Mouse (Mus musculus) hindbrain, embryonic 14.5 days (tissue): Measurements from ENCODE around the gene Spin2c. TPM values are rescaled to one million over a fixed set of nuclear protein-coding genes. Genes with fewer than 3 reads are reported as not detected.
A peak's percentile ranks its signal among the peaks of the same experiment; 100 is the strongest.

Experiments
- ATAC-seq: fragments of 200-750 bp; cut with Nextera tagmentation; 2 replicates; pipeline ENCODE4 v1.8.0; 2017; ENCODE audit warnings: moderate number of reproducible peaks, mild to moderate bottlenecking, moderate TSS enrichment, moderate library complexity; ENCODE audit not compliant: low FRiP score
- DNase-seq: peaks from one replicate; pipeline ENCODE4 v3.0.0-alpha.2; 2015; ENCODE audit warnings: low spot score
- H3K27ac ChIP-seq: fragments of 300-500 bp; sonication (generic); 2 replicates; pipeline ENCODE4 v1.5.1; 2014; ENCODE audit warnings: mild to moderate bottlenecking, moderate library complexity
- H3K27me3 ChIP-seq: fragments of 300-500 bp; sonication (generic); 2 replicates; pipeline ENCODE4 v1.6.1; 2014; ENCODE audit warnings: mild to moderate bottlenecking, low read length, mixed read lengths; ENCODE audit not compliant: control insufficient read depth, insufficient read depth
- H3K36me3 ChIP-seq: fragments of 300-500 bp; sonication (generic); replicated peaks from 2 replicates; pipeline ENCODE4 v1.6.1; 2014; ENCODE audit not compliant: control insufficient read depth, insufficient read depth
- H3K4me1 ChIP-seq: fragments of 300-500 bp; sonication (generic); replicated peaks from 2 replicates; pipeline ENCODE4 v1.6.1; 2014; ENCODE audit warnings: antibody characterized with exemption, low read length, mixed read lengths; ENCODE audit not compliant: control insufficient read depth, insufficient read depth
- H3K4me2 ChIP-seq: fragments of 300-500 bp; sonication (generic); replicated peaks from 2 replicates; pipeline ENCODE4 v1.6.1; 2014; ENCODE audit warnings: mild to moderate bottlenecking, moderate library complexity
- H3K4me3 ChIP-seq: fragments of 300-500 bp; sonication (generic); replicated peaks from 2 replicates; pipeline ENCODE4 v1.5.1; 2014; ENCODE audit warnings: mild to moderate bottlenecking, low read length
- H3K9ac ChIP-seq: fragments of 300-500 bp; sonication (generic); 2 replicates; pipeline ENCODE4 v1.6.1; 2014
- H3K9me3 ChIP-seq: fragments of 300-500 bp; sonication (generic); 2 replicates; pipeline ENCODE4 v1.6.1; 2016; ENCODE audit warnings: low read length; ENCODE audit not compliant: control insufficient read depth
- WGBS: fragments of 180-500 bp; shearing (Covaris S2); extraction: QIAGEN DNeasy Blood & Tissue Kit; methylation state at CpG from one replicate; pipeline ENCODE4 v1.1.7; 2014; 5-methylcytosine and 5-hydroxymethylcytosine counted together
- polyA plus RNA-seq: library from polyadenylated mRNA; unstranded; fragments of >200 nt; fragmentation: Nextera tagmentation; extraction: Ambion mirVana; gene quantifications from 2 replicates; pipeline ENCODE4 v1.2.1, GENCODE M21; 2014

Spin2c gene
- polyA plus RNA-seq: 28.4 and 31.4 TPM in 2 replicates

GRCm38 (mm10) chrX:153831951-153832561 is at the start of gene Spin2c:
TSS of gene Spin2c (plus strand) at chrX:153832225.
- no peaks in the 10 kb centered on the region for H3K36me3 ChIP-seq
- no peaks in the 10 kb centered on the region for H3K4me1 ChIP-seq
- H3K27me3 ChIP-seq: no peaks in the 10 kb centered on the region
- ATAC-seq (peak; percentile 96), DNase-seq (peak; percentile 51)
- H3K9me3 ChIP-seq: no peaks in the 10 kb centered on the region
- H3K27ac ChIP-seq: peak within 1 kb of the TSS; percentile 78
- 10% methylated on average over 23 of the region's 23 CpGs for WGBS
- H3K4me2 ChIP-seq: peak within 1 kb of the TSS; percentile 48
- peak within 1 kb of the TSS; percentile 55 for H3K4me3 ChIP-seq
- H3K9ac ChIP-seq: peak within 1 kb of the TSS; percentile 60

DNA sequence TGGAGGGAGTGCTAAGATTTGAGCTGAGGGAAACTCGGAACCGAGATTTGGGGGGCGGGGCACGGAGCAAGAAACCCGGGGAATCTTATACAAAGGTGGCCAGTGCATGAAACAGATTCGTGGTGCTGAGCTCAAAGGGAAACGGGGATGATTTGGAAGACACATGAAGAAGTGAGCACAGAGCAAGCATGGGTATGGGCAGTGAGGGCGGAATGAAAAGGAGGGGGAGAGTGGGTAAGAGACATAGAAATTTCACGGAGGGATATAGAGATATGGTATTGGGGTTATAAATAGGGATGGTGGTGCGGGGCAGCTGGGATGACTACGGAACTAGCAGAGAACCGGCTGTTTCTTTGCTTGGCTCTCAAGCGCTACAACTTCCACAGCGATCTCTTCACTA is 581 bp downstream of the Spin2c start:
- peak overlapping the region; percentile 55 for H3K4me3 ChIP-seq
- WGBS: 25% methylated on average over 14 of the region's 14 CpGs

More for the DNA sequence above, 581 bp downstream of the Spin2c start:
- peak; percentile 67 for ATAC-seq
- no peaks in the 10 kb centered on the region for H3K36me3 ChIP-seq
- H3K9ac ChIP-seq: peak overlapping the region; percentile 60
- no peaks in the 10 kb centered on the region for H3K4me1 ChIP-seq
- H3K27me3 ChIP-seq: no peaks in the 10 kb centered on the region
- H3K9me3 ChIP-seq: no peaks in the 10 kb centered on the region
- DNase-seq: no peak
- H3K27ac ChIP-seq: peak overlapping the region; percentile 78
- H3K4me2 ChIP-seq: peak overlapping the region; percentile 48

Other genes with a start within 250 kb of the Spin2c start
- 3.7 and 4.3 TPM in 2 replicates for gene Kctd12b, start 135.8 kb upstream of the Spin2c start, polyA plus RNA-seq
- gene Nbdy, start 108.6 kb upstream of the Spin2c start, polyA plus RNA-seq: 152 and 171 TPM in 2 replicates
- gene Samt1, start 180.4 kb downstream of the Spin2c start, polyA plus RNA-seq: not detected in 2 replicates
- gene 4921511M17Rik, start 201.6 kb downstream of the Spin2c start, polyA plus RNA-seq: not detected in 2 replicates
- gene Gm10057, start 222.8 kb downstream of the Spin2c start, polyA plus RNA-seq: not detected in 2 replicates